Mouse (Mus musculus): ENCODE data around the gene Hoxa3.

Hoxa3 gene

DNA sequence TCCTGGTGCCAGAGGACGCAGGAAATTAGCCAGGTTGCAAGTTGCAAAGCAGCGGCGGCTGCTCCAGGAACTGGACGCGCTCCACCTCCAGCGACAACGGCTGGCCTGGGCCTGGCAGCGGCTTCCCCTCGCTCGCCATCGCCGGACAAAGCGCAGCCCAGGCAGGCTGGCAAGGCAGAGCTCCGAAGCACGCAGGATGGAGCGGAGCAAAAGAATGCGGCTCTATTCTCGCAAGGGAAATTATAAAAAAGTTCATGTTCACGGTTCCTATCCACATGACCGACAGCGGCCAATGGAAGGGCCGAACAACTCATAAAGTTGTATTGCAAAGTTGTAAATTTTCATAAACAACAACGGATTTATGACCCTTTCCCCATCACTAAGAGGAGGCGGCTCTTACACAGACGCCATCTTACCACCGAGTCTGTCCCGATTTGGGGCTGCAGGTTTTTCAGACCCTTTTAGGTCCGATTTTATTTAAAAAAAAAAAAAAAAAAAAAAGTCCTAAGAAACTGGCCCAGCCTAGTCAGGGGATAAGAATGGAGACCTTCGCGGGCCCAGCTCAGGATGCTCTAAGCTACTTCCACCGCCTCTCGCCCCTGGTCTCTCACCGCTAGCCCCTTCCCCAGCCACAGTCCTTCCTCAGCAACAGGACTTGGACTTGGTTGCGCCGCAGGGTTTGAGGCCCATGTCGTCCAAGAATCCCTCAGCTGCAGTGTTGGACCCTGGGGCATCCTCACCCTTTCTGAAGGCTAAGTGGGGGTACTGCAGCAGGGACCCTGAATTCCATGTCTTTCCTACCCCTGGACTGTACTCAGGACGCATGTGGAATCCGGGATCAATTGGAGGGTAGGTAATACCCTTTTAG lies at the start of gene Hoxa3, which contains the start of gene Gm28308:
Gene Hoxa3 (minus strand): TSS at position 218 of the 868 bp plus-strand sequence.
Gene Gm28308 (minus strand): TSS at position 221 of the 868 bp plus-strand sequence.
- DNase-seq: no peak

DNA sequence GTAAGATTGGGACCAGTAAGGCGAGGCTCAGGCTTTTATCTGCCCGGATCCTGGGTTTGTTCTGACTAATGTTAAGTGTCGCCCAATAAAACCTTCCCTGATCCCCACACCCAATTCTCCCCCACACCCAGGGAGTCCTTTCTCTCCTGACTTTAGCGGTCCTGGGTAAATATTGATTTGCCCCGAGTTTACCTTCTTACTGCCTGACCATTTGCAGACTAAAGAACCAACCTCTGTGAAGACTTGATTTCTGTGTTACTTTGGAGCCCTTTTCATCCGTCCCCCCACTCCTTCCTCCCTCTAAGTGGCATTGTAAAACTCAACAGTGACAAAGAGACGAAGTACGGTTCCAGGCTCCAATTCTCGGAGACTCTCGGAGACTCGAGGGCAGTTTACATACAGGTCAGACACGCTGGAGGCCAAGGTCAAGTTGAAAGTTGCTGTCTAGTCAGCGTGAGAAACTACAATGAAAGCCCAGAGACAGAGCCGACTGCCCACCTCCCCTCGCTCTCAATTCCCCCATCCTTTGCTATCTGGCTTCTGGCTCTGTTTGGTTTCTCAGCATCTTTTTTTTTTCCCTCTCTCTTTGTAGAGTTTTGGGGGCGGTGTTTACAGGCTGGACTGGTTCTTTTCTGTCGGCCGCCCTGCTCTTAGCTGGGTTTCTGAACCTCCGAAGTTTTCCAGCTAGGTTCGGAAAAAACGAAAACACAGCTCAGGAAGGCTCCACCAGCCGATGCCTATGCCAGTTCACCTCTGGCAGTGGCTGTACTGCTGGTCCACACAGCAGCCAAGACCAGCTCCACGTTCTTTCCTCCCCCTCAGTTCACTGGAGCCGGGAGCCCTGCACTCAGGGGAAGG lies 49.6 kb upstream of the Hoxa3 start:
- no peak for DNase-seq

DNA sequence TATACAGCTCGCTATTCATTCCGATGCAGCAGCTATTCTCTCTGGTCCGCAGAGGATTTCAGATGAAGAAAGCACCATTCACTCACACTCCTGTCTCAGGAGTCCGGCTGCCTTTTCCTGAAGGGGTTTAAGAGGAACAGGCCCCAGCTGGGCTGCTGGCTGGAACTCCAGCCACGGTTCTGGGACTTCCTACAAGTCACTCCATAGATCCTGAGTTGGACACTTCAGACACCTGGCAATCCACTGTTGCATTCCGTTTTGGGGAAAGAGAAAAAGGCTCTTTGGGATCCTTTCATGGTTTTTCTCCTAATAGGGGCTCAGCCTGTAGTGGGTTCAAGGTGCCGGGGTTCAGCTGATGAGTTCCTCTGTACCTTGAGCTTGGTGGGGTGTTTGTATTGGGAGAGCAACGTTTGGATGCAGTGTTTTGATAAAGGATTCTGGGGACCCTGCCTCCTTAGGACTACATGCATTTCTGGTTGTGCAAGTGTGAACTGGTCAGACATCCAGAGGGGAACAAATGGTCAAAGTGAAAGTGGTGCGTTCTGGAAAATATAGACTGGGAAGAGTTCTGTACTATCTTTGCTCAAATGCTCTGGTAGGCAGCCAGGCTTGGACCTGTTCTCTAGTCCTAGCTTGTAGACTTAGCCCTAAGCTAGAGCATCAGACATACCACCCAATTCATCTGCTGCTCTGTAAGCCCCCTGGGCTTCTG lies 48.8 kb upstream of the Hoxa3 start:
- no peak for DNase-seq

DNA sequence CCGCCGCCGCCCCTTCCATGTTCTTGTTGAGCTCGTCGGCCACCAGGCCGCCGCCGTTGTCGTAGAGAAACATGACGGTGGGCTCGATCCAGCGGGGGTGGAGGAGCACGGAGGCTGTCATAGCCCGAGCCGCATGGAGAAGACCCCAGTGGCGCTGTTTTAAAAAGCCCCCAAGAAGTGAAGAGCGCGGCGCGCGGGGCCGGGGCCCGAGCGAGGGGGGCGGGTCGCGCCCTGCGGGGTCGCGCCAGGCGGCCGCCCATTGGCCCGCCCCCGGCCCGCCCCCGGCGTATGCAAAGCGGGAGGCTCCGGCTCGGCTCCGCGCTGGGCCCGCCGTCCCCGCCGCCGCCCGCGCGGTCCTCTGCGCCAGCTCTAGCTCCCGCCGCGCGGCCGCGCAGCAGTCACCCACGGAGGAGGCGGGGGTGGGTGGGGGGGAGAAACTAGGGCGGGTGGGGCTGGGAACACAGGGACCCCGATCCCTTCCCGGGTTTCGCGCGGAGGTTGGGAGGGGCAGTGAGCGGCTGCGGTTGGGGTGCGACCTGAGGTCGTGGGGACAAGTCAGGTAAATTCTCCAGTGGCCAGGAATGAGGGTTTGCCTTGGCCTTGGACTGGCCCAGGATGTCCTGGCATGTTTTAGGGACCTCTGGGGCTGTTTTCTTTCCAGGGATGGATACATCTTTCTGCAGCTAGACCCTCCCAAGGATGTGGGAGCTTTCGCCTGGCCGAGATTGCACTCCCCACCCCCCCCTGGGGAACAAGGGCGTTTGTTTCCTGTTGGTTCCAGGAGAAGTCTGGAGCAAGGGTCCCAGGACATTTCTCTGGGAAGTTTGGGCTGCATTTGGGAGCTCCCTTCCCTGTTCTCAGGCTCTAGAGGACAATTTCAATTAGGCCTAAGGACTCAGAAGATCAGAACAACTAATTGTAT lies 47.8 kb upstream of the Hoxa3 start, which contains the start of gene Hoxa13:
Gene Hoxa13 (minus strand): TSS at position 227 of the 922 bp plus-strand sequence.
- no peak for DNase-seq

DNA sequence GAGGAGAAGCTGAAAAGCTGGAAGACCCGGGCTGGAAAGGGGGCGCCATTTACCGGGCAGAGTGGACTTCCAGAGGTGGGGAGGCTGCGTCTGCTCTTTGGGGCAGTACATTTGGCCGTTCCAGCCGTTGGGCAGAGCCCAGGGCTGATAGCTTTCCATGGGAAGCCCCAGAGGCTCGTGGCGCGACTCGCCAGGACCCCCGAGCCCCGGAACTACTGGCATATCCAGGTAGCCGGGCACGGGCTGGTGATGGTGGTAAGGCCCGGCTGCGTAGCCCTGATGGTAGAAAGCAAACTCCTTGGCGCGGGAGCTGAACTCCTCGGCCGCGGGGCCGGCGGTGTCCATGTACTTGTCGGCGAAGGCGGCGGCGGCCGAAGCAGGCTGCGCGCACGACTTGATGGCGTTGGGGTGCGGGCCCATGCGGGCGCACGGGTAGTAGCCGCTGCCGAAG lies 46.7 kb upstream of the Hoxa3 start:
- no peak for DNase-seq

DNA sequence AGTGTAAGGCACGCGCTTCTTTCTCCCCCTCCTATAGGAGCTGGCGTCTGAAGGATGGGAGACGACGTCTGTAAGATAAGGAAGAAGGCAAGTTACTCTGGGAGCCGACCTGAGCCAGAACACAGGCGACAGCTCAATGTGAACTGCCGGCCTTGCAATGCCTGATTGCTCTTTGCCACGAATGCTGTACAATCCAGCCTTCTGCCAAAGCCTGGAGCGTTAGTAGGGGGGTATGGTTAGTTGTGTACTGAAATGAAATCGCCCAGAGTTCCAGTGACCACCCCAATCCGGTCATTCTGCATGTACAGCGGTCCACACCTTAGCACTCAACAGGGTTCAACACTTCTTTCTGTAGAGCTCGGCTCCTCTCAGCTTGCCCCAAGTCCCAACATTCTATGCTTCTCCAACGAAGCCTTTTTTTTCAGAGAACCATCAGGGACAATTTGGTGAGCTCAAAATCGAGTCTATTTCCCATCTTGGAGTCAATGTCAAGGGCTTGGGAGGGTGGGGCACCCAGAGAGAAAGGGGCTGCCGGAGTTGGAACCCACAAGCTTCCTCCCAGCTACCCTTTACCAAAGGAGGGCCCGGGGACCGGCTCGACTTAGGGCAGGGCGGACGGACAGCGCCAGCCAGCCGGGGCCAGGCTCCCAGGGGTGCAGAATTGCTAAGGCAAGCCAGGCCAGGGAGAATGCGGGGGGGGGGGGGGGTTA lies 46.1 kb upstream of the Hoxa3 start:
- DNase-seq: no peak

DNA sequence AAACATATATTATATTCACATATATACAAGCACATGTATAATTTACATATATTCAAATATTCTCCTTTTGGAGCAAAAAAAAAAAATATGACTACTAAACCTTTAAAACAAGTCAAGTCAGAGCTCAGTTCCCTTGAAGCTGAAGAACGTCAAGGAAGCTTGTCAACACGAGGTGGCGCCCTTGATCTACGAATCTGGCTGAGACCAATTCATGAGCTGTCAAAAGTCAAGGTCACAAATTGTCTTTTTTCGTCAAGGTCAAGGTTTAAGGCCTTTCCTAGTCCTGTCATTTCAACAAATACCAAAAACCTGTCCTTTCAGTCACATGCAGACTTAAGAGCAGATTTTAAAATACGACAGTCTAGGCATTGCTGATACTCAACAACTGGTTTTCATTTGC lies 43.8 kb upstream of the Hoxa3 start:
- DNase-seq: peak; percentile 50

DNA sequence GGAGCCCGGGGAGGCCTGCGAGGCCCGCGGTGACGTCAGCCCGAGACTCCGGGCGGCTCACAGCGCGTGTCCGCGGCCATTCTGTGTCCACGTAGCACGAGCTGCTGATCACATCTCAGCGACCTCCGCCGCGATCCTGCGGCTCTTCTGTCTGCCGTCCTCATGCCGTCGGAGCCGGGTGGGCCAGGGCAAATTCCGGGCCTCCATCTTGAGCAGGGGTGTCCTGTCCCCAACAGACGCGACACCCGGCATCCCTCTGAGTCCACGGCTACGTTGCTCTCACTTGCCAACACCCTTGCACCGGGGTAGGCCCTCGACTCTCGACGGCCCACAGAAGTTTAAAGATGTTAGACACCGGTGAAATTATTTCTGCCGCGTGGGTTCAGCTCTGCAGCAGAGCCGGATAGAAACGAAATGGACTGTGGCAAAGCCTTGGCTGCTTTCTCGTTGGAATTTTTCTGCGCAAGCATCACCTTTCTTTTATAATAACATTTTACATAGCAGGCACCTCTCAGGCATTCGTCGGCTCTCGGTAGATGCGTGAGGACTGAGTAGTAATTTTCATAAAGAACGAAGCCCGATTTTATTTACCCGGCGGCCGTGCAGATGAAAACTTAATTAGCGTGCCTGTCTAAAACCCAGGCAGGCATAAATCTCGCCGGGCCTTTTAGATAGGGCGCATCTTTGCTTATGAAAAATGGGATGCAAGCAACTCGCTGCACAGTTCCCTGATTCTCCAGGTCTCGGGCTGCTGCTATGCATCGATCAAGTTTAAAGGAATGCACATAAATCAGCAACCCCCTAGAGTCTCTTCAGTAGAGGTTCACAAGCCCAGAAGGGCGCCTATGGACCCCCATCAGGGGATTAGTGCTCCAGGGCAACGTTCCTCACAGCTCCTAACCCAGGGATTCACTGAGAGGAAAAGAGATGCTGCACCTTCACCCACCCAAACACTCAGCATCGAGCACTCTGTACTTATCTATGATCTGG lies 40.7 kb upstream of the Hoxa3 start:
- no peak for DNase-seq

DNA sequence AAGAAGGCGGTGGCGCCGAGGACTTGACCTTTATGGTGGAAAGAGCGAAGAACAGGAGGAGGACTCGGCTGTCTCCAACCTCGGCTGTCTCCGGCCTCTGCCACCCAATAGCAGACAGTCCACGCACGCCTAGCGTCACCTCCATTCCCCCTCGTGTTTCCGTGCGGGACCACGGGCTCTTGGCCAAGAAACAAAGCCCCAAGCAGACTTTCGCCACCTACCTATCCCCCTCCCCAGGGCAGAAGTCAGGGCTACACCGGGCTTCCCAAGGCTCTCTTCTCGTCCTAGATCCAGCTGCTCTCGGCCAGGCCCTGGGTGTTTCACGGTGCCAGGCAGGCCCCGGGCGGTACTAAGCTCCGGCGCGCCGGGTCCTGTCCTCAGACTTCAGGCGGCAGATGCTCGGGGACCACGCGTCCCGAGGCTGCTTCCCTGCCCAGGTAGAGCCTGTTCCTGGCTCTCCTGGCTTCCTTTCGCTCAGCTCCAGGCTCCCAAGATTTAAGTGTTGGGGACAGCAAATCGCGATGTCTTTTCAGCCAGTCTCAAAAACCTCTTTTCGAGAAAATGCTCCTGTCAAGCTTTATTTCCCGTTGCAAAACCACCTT lies 39.7 kb upstream of the Hoxa3 start:
- no peak for DNase-seq

DNA sequence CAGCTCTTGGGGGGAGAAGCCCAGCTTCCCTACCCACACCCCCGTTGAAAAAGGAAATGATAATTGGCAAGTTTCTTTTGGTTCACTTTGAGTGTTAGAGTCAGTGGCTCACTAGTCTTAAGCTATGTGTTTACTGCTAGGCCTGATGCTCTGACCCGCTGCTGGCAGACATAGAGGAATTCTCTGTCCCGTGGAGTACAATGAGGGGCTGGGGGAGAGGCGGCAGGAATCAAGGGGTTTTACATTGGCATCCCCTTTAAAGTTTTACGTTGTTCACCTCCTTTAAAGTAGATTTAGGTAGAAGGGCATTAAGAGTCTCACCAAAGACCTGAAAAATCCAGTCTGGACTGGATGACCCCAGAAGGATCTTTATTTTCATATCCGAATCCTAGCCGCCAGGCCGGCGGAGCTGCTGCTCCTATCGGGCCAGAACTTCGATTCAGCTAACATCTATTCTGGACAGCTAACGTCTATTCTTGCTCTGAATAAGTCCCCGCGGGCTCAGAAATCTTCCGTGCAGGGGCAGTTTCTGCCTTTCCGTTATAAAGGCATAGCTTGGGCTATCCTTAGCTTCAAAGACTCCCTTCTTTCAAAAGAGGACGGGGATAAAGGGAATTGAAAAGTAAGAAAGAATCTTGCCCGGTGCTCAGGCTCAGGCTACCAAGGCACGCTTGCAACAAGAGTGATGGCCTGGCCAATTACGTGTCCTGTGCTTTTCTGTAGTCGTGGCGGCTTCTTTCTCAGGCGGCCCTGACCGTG lies 39.1 kb upstream of the Hoxa3 start:
- DNase-seq: no peak

DNA sequence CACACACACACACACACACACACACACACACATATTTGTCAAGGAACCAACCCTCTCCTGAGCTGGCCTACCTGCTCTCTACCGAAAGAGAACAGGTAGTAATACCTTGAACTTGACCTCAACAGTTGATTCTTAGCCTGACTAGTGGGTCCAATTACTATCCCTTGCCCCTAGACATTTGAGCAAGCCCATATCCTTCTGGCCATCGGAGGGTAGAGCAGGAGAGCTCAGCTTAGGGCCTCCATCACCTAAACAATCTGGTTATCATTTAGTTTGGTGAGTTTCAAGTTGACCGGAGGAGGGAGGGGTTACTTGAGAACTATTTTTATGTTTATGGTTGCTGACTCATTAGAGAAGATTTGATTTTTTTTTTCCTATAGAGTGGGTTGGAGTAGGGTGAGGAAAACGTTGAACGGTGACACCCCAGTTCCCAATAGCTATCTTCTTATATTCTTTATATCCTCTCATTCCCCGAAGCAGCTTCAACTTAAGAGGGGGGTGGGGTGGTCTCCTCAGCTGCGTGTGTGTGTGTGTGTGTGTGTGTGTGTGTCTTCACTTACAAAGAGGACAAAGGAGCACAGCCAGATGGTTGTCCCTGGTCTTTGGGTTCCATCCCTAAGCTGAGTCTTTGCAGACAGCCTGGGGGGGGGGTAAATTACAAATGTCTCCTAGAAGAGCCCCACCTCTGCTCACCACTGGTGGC lies 38.2 kb upstream of the Hoxa3 start:
- DNase-seq: no peak

DNA sequence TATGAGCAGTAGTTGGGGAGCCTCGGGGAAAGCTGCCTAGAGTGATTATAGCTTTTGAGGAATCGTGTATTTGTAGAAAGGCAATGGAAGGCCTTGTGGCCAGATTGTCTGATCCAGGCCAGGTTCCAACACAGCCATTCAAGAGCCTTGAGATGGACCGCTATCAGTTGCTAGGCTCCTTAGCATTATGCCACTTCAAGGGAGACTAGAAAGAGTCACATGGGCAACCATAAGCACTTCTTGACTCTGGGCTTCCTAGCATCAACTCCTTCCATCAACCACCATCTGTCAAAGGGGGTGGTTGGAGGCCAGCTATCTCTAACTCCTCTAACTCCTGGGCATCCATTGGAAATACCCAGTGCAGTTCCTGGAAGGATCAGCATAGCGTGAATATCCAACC lies 36.7 kb upstream of the Hoxa3 start:
- DNase-seq: no peak

DNA sequence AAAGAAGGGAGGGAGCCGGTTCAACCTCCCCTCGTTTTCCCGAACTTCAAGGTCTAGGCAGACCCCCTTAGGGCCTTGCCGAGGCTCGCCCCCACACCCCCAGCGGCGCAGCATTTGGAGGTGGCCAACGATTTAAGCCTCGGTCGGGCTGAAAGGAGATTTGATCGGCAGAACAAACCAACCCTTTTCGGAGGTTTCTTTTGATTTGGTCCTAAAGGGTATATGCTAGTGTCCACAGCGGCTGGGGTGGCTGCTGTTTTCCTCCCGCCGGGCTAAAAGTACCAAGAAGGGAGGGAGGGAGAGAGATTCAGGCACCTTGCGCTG lies 36.2 kb upstream of the Hoxa3 start:
- DNase-seq: no peak

DNA sequence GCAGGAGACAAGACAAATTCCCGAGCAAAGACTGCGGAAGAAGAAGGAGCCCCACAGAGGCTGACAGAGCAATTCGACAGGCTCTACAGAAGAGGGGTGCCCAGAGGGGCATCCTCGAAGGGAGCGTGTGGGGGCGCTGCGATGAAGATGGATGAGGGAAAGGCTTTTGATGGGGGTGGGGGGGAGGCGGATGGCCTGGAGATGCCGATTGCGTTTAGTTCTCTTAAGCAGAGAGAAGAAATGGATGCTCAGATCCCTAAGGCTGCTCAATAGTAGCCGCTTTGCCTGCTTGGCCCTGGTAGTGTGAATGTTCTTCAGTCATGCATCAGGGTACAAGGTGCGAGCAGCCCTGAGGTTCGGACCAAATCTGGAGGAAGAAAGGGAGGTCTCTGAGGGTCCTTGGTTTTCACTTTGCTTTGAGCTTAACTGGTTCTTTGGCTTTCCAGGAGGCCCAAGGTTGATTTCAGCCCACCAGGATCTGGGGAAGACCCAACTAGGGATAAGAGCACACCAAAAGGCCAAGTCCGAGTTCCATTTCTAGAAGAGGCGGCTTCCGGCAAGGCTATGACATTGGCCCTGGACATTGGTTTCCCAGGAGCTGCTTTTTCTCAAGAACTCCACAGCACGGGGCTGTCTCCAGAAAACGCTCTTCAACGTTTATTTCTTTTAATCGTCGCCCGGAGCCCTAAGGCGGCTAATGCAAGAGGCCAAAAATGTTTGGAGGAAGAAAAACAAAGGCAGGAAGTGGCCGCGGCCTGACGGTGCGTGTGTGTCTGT lies 35.7 kb upstream of the Hoxa3 start:
- DNase-seq: no peak

DNA sequence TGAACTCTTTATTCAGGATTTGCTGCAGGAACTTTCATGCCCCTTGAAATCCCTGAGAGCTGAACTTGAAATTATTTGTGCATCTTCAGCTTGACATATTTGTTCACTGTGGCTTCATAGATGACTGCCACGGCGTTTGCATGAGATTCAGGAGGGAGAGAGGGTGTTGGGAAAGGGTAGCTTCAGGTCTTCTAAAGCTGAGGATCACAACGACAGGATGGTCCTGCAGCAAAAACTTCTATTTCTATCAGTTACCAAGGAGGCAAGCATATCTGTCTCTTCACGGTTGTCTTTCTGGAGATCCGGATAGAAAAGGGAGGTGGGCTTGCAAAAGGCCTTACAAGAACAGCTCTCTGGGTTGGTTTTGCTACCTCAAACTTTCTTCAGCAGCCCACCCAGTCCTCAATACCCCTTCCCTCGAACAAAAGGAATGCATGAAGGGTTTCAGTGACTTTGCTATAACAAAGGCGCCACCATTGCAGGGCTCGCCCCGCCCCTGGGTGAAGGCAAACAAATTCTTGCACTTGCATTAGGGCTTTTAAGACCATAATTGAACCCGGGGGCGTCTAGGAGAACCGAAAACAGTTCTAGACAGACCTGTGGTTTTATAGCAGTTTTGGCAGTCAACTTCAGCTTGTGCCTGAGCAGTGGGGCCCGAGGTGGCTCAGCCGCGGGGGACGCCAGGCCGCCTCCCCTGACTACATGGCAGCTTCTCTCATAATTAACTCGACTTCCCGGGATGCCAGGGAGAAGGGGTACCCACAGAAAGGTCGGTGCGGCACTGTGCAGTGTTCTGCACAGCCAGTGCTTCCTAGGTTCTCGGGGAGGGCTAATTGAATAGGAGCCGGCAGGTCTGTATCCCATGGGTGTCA lies 34.9 kb upstream of the Hoxa3 start:
- DNase-seq: no peak

DNA sequence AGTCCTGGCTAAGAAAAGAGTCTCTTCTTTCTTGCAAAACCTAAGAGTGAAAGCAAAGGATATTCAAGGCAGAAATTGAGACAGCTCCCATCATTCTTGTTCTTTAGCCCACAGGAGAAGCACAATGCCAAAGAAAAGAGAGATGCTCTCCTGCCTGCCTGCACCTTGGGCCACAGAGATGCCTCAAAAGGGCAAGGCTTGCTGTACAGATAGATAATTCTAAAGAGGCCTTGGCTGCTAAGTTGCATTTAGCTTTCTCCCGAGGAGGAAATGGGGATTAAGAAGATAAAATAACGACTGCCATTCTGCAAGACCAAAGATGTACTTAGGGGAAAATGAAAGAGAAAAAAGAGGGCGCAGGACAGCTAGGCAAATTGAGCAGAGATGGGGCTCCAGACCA lies 33.8 kb upstream of the Hoxa3 start:
- no peak for DNase-seq

Data from layer of hippocampus, adult 9-11 months (tissue).